Comparison of ENCODE assay signal across 17 mouse cellular contexts in the genomic region with DNA sequence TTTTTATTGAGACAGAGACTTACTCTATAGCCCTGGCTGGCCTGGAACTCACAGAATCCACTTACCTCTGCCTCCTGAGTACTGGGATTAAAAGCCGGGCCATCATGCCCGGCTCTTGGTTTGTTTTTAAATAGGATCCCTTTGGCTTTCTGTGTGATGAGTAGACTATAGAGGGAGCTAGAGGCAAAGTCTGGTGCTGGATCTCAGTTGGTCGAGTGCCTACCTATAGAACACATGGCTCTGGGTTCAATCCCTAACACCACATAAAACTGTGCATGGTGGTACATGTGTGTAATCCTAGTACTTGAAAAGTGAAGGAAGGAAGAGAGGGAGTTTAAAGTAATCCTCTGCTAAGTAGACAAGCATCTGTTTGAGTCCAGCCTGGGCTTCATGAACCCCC.
"Had no signal": no experiment of that assay in that cellular context is flagged by ENCODE, and none has a peak within 500 bp of the region (broad histone marks: within the 10 kb centered on the region; RNA-seq: fewer than 3 reads in every experiment).

No protein-coding gene starts in this region.

- H3K36me3 ChIP-seq: liver, embryonic 15.5 days; midbrain, embryonic 10.5 days had no signal

- H3K4me2 ChIP-seq: liver, embryonic 15.5 days had no signal

- ATAC-seq: inflammation-experienced regulatory T-cells, adult 6 months had no signal

- H3K4me1 ChIP-seq: liver, embryonic 15.5 days had no signal

- H3K9me3 ChIP-seq: liver, embryonic 15.5 days; midbrain, embryonic 10.5 days had no signal

- DNase-seq: kidney, adult 11 months; kidney, adult 9 months; kidney, postnatal 14 days; kidney, postnatal 4 days; layer of hippocampus, adult 9-11 months; layer of hippocampus, postnatal 36 days; lung, adult 2 months; lung, postnatal 14 days; lung, postnatal 4 days; midbrain, embryonic 14.5 days; thymus, adult 2 months; thymus, postnatal 14 days; thymus, postnatal 4 days had no signal

- H3K4me3 ChIP-seq: left cerebral cortex, adult 2 months; liver, embryonic 15.5 days; midbrain, embryonic 10.5 days had no signal

- H3K27ac ChIP-seq: left cerebral cortex, adult 2 months; liver, embryonic 15.5 days; midbrain, embryonic 10.5 days had no signal

- H3K9ac ChIP-seq: liver, embryonic 15.5 days had no signal
